Mouse (Mus musculus) heart, embryonic 10.5 days (tissue): ENCODE data around the gene Hist1h4f. TPM values are rescaled to one million over a fixed set of nuclear protein-coding genes. Genes with fewer than 3 reads are reported as not detected.
A peak's percentile ranks its signal among the peaks of the same experiment; 100 is the strongest.
"Not testable (repeated sequence)": the region's sequence is repeated elsewhere in the genome, so short reads cannot be mapped to it uniquely, and the experiment has no call there.

ENCODE experiments used
- DNase-seq: peaks from one replicate; pipeline ENCODE4 v3.0.0-alpha.2; 2017; ENCODE audit warnings: low spot score
- H3K27ac ChIP-seq: fragments of 300-500 bp; sonication (generic); 2 replicates; pipeline ENCODE4 v1.5.1; 2016; ENCODE audit warnings: mild to moderate bottlenecking
- H3K27me3 ChIP-seq: fragments of 300-500 bp; sonication (generic); 2 replicates; pipeline ENCODE4 v1.6.1; 2016; ENCODE audit warnings: mild to moderate bottlenecking; ENCODE audit not compliant: poor library complexity, insufficient read depth, severe bottlenecking
- H3K36me3 ChIP-seq: fragments of 300-500 bp; sonication (generic); 2 replicates; pipeline ENCODE4 v1.6.1; 2016; ENCODE audit warnings: mild to moderate bottlenecking, moderate library complexity
- H3K4me1 ChIP-seq: fragments of 300-500 bp; sonication (generic); 2 replicates; pipeline ENCODE4 v1.6.1; 2016; ENCODE audit warnings: mild to moderate bottlenecking
- H3K4me3 ChIP-seq: fragments of 300-500 bp; sonication (generic); 2 replicates; pipeline ENCODE4 v1.5.1; 2016; ENCODE audit warnings: mild to moderate bottlenecking, moderate library complexity
- H3K9me3 ChIP-seq: fragments of 300-500 bp; sonication (generic); 2 replicates; pipeline ENCODE4 v1.6.1; 2016; ENCODE audit warnings: mild to moderate bottlenecking, moderate library complexity
- WGBS: fragments of 180-500 bp; shearing (Covaris S2); methylation state at CpG from one replicate; pipeline ENCODE4 v1.1.7; 2016; 5-methylcytosine and 5-hydroxymethylcytosine counted together
- polyA plus RNA-seq: library from polyadenylated mRNA; unstranded; fragments of >200 nt; fragmentation: Nextera tagmentation; extraction: Ambion mirVana; gene quantifications from 2 replicates; pipeline ENCODE4 v1.2.1, GENCODE M21; 2016

Hist1h4f gene
- polyA plus RNA-seq, 1 experiment from 2014 or later = 0.51 TPM

- H3K9me3 ChIP-seq, H3K36me3 ChIP-seq, DNase-seq, H3K27me3 ChIP-seq, H3K4me1 ChIP-seq: not testable (repeated sequence)
- peak overlapping the region; percentile 87 for H3K27ac ChIP-seq
- peak overlapping the region; percentile 58 for H3K4me3 ChIP-seq
- WGBS = 13% methylated on average over 20 of the region's 20 CpGs
These were observed 21.8 kb upstream of the Hist1h4f start for GRCm38 (mm10) chr13:23573034-23573897.

GRCm38 (mm10) chr13:23572218-23573033 is 21.0 kb upstream of the Hist1h4f start:
- Histone ChIP-seq H3K27me3 (no peaks in the 10 kb centered on the region), H3K4me3 (peak overlapping the region; percentile 58), H3K4me1 (peaks cover 5% of the 10 kb centered on the region; the same call in 1 of the 2 replicates), H3K9me3 (no peaks in the 10 kb centered on the region), H3K36me3 (no peaks in the 10 kb centered on the region), H3K27ac (peak overlapping the region; percentile 87)
- DNase-seq = no peak
- 45% methylated on average over 2 of the region's 2 CpGs for WGBS

- DNase-seq, H3K36me3 ChIP-seq, H3K27me3 ChIP-seq, H3K4me1 ChIP-seq, H3K9me3 ChIP-seq: not testable (repeated sequence)
- H3K4me3 ChIP-seq = peak overlapping the region; percentile 58
- H3K27ac ChIP-seq = peak overlapping the region; percentile 90
- 3% methylated on average over 16 of the region's 34 CpGs for WGBS
These were observed 20.2 kb upstream of the Hist1h4f start for GRCm38 (mm10) chr13:23571504-23572217.

GRCm38 (mm10) chr13:23571022-23571503 is 19.6 kb upstream of the Hist1h4f start, which contains the start of the genes Hist1h2ae and Hist1h2bg:
Gene Hist1h2ae (minus strand): TSS chr13:23571220.
Gene Hist1h2bg (plus strand): TSS chr13:23571396.
- Histone ChIP-seq H3K27me3 (no peaks in the 10 kb centered on the region), H3K9me3 (no peaks in the 10 kb centered on the region), H3K27ac (peak within 1 kb of the TSS; percentile 90), H3K4me3 (peak within 1 kb of the TSS; percentile 58), H3K36me3 (no peaks in the 10 kb centered on the region), H3K4me1 (no peaks in the 10 kb centered on the region; the same call in 1 of the 2 replicates)
- DNase-seq = peak; percentile 89
- WGBS = under 1% methylated on average over 18 of the region's 18 CpGs

- 4% methylated on average over 27 of the region's 41 CpGs for WGBS
- peak overlapping the region; percentile 50 for H3K4me3 ChIP-seq
- H3K4me1 ChIP-seq, H3K27me3 ChIP-seq, H3K9me3 ChIP-seq, H3K36me3 ChIP-seq, DNase-seq: not testable (repeated sequence)
- H3K27ac ChIP-seq = peak overlapping the region; percentile 90
These were observed 19.0 kb upstream of the Hist1h4f start for GRCm38 (mm10) chr13:23570261-23571021.

GRCm38 (mm10) chr13:23564482-23564881 is 13.0 kb upstream of the Hist1h4f start:
- no peak overlapping the region for H3K4me3 ChIP-seq
- DNase-seq = no peak
- peak overlapping the region; percentile 95 for H3K27ac ChIP-seq
- 87% methylated on average over 2 of the region's 2 CpGs for WGBS
- no peaks in the 10 kb centered on the region for H3K27me3 ChIP-seq
- H3K9me3 ChIP-seq = no peaks in the 10 kb centered on the region
- no peaks in the 10 kb centered on the region for H3K36me3 ChIP-seq
- H3K4me1 ChIP-seq = no peaks in the 10 kb centered on the region

GRCm38 (mm10) chr13:23562699-23563462 is 11.4 kb upstream of the Hist1h4f start:
- H3K4me3 ChIP-seq = peak overlapping the region; percentile 55
- DNase-seq = no peak
- no peaks in the 10 kb centered on the region for H3K27me3 ChIP-seq
- no peaks in the 10 kb centered on the region for H3K9me3 ChIP-seq
- peak overlapping the region; percentile 95 for H3K27ac ChIP-seq
- H3K4me1 ChIP-seq = no peaks in the 10 kb centered on the region
- no peaks in the 10 kb centered on the region for H3K36me3 ChIP-seq
- WGBS = 3% methylated on average over 18 of the region's 18 CpGs

GRCm38 (mm10) chr13:23561883-23562659 is 10.6 kb upstream of the Hist1h4f start, which contains the start of gene Hist1h3e:
Gene Hist1h3e (minus strand): TSS chr13:23562369.
- WGBS = under 1% methylated on average over 64 of the region's 67 CpGs
- not testable (repeated sequence) for H3K36me3 ChIP-seq, H3K9me3 ChIP-seq, H3K4me1 ChIP-seq, H3K27me3 ChIP-seq
- Histone ChIP-seq H3K27ac (peak within 1 kb of the TSS; percentile 95), H3K4me3 (peak within 1 kb of the TSS; percentile 55)
- peak; percentile 98 for DNase-seq

GRCm38 (mm10) chr13:23561531-23561882 is 10.1 kb upstream of the Hist1h4f start:
- not testable (repeated sequence) for H3K4me1 ChIP-seq, H3K27ac ChIP-seq, H3K36me3 ChIP-seq, H3K27me3 ChIP-seq, DNase-seq, H3K9me3 ChIP-seq
- H3K4me3 ChIP-seq = peak overlapping the region; percentile 55
- WGBS = 0% methylated on average over 2 of the region's 5 CpGs

- DNase-seq, H3K9me3 ChIP-seq, H3K27ac ChIP-seq, H3K36me3 ChIP-seq, H3K4me3 ChIP-seq, H3K27me3 ChIP-seq, H3K4me1 ChIP-seq: not testable (repeated sequence)
- 44% methylated on average over 2 of the region's 2 CpGs for WGBS
These were observed 9.3 kb upstream of the Hist1h4f start for GRCm38 (mm10) chr13:23560699-23561098.

GRCm38 (mm10) chr13:23556906-23557305 is 5.5 kb upstream of the Hist1h4f start:
- Histone ChIP-seq H3K36me3 (no peaks in the 10 kb centered on the region), H3K27me3 (no peaks in the 10 kb centered on the region), H3K27ac (peak overlapping the region; percentile 90), H3K9me3 (no peaks in the 10 kb centered on the region), H3K4me3 (peak overlapping the region; percentile 27; the same call in 1 of the 2 replicates), H3K4me1 (peaks cover 9% of the 10 kb centered on the region; the same call in 1 of the 2 replicates)
- DNase-seq = no peak
- WGBS = 59% methylated on average over 3 of the region's 3 CpGs
